Mouse (Mus musculus) neural tube, embryonic 15.5 days (tissue): ENCODE measurements around the gene Sox14. TPM values are rescaled to one million over a fixed set of nuclear protein-coding genes. Genes with fewer than 3 reads are reported as not detected.

Experiments
- ATAC-seq: fragments of 200-750 bp; cut with Nextera tagmentation; 2 replicates; pipeline ENCODE4 v1.8.0; 2017; ENCODE audit warnings: mild to moderate bottlenecking, moderate TSS enrichment, moderate library complexity; ENCODE audit not compliant: low FRiP score
- H3K27ac ChIP-seq: fragments of 300-500 bp; sonication (generic); replicated peaks from 2 replicates; pipeline ENCODE4 v1.5.1; 2015; ENCODE audit warnings: mild to moderate bottlenecking, inconsistent platforms
- H3K27me3 ChIP-seq: fragments of 300-500 bp; sonication (generic); replicated peaks from 2 replicates; pipeline ENCODE4 v1.6.1; 2015; ENCODE audit warnings: inconsistent platforms
- H3K36me3 ChIP-seq: fragments of 300-500 bp; sonication (generic); 2 replicates; pipeline ENCODE4 v1.6.1; 2015; ENCODE audit warnings: inconsistent platforms
- H3K4me1 ChIP-seq: fragments of 300-500 bp; sonication (generic); 2 replicates; pipeline ENCODE4 v1.6.1; 2015; ENCODE audit warnings: inconsistent platforms
- H3K4me2 ChIP-seq: fragments of 300-500 bp; sonication (generic); 2 replicates; pipeline ENCODE4 v1.6.1; 2015; ENCODE audit warnings: inconsistent platforms, mild to moderate bottlenecking, moderate library complexity
- H3K4me3 ChIP-seq: fragments of 300-500 bp; sonication (generic); replicated peaks from 2 replicates; pipeline ENCODE4 v1.5.1; 2015; ENCODE audit warnings: mild to moderate bottlenecking, inconsistent platforms
- H3K9ac ChIP-seq: fragments of 300-500 bp; sonication (generic); replicated peaks from 2 replicates; pipeline ENCODE4 v1.6.1; 2015; ENCODE audit warnings: mild to moderate bottlenecking, inconsistent platforms
- H3K9me3 ChIP-seq: fragments of 300-500 bp; sonication (generic); replicated peaks from 2 replicates; pipeline ENCODE4 v1.6.1; 2016; ENCODE audit warnings: inconsistent platforms
- WGBS: fragments of 180-500 bp; shearing (Covaris S2); methylation state at CpG from one replicate; pipeline ENCODE4 v1.1.7; 2015; ENCODE audit warnings: mixed read lengths; 5-methylcytosine and 5-hydroxymethylcytosine counted together
- polyA plus RNA-seq: library from polyadenylated mRNA; unstranded; fragments of >200 nt; fragmentation: Nextera tagmentation; extraction: Ambion mirVana; gene quantifications from 2 replicates; pipeline ENCODE4 v1.2.1, GENCODE M21; 2015

Gene Sox14
- polyA plus RNA-seq, 1 experiment from 2014 or later = 10.2 TPM

- H3K9ac ChIP-seq = no peak overlapping the region
- H3K4me1 ChIP-seq = peaks cover 33% of the 10 kb centered on the region
- no peak overlapping the region for H3K27ac ChIP-seq
- peaks cover 90% of the 10 kb centered on the region for H3K27me3 ChIP-seq
- H3K4me2 ChIP-seq = peak overlapping the region; percentile 5; the same call in 1 of the 2 replicates
- H3K4me3 ChIP-seq = no peak overlapping the region
- under 1% methylated on average over 37 of the region's 37 CpGs for WGBS
- ATAC-seq = no peak
- no peaks in the 10 kb centered on the region for H3K36me3 ChIP-seq
- H3K9me3 ChIP-seq = no peaks in the 10 kb centered on the region
Observed at GRCm38 (mm10) chr9:99870780-99871555, 5.0 kb downstream of the Sox14 start.

DNA sequence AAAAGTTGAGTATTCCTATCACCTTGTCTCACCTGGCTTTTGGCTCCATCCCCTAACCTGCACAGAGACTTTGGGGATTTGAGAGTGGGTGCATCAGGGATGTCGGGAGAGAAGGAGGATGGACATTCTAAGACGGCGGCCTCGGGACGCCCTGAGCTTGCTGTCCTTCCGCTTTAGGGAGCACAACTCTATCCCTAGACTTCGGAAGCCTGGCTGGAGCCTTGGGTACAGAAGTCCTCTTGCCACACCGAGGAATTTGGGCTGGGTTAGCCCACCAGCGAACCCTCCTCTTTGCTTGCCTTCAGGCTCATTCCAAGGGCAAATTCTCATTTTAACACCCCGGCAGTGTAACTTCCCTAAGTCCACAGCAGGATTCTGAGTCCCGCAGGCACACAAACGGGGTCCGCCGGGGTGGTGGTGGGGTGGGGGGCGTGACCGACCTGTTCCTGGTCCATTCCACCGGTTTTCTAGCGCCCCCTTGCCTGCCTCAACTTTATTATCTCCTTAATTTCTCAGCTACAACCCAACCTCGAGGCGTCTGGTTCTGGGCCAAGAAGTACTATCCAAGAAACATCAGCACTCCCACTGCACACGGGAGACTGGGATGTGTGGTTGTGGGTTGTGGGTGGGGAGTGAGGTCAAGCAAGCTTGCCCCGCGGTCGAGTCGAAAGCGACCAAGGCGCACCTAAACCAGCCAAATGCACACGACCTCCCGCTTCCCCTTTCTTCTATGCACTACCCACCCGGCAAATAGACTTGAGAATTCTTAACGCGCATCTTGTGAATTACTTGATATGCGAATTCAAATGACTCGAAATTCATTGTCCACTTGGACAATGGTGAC is 5.8 kb downstream of the Sox14 start:
- Histone ChIP-seq H3K4me3 (no peak overlapping the region), H3K9ac (no peak overlapping the region), H3K27ac (no peak overlapping the region), H3K27me3 (peaks cover 92% of the 10 kb centered on the region), H3K9me3 (no peaks in the 10 kb centered on the region), H3K36me3 (no peaks in the 10 kb centered on the region), H3K4me1 (peaks cover 25% of the 10 kb centered on the region), H3K4me2 (no peak overlapping the region)
- ATAC-seq = no peak
- WGBS = under 1% methylated on average over 34 of the region's 34 CpGs

GRCm38 (mm10) chr9:99869275-99869674 is 6.7 kb downstream of the Sox14 start:
- no peaks in the 10 kb centered on the region for H3K36me3 ChIP-seq
- H3K27ac ChIP-seq = no peak overlapping the region
- H3K27me3 ChIP-seq = peaks cover 93% of the 10 kb centered on the region
- under 1% methylated on average over 27 of the region's 29 CpGs for WGBS
- no peak overlapping the region for H3K9ac ChIP-seq
- H3K4me1 ChIP-seq = peaks cover 21% of the 10 kb centered on the region
- no peak overlapping the region for H3K4me3 ChIP-seq
- ATAC-seq = peak; percentile 55; the same call in 1 of the 2 replicates
- H3K4me2 ChIP-seq = peak overlapping the region; percentile 41
- H3K9me3 ChIP-seq = no peaks in the 10 kb centered on the region

DNA sequence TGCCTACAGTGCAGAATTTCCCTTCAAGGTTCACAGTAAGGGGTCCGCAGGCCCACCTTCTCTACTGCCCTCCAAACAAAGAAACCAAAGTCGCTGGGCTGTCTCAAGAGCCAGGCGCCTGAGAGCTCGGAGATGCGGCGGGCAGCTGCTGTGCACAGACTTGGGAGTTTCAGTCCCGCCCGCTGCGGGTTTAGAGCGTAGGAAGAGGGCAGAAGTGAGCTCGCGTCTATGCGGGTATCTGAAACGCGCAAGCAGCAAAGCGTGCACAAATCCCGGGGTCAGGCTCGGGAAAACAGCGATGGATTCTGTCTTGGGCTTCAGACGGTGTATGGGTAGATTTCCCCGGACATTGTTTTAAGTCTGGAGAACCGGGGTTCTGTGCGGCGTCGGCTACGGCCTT is 7.4 kb downstream of the Sox14 start:
- no peaks in the 10 kb centered on the region for H3K36me3 ChIP-seq
- peak overlapping the region; percentile 41 for H3K4me2 ChIP-seq
- peaks cover 94% of the 10 kb centered on the region for H3K27me3 ChIP-seq
- H3K4me3 ChIP-seq = peak overlapping the region; percentile 22
- peaks cover 21% of the 10 kb centered on the region for H3K4me1 ChIP-seq
- no peaks in the 10 kb centered on the region for H3K9me3 ChIP-seq
- H3K27ac ChIP-seq = no peak overlapping the region
- WGBS = under 1% methylated on average over 26 of the region's 26 CpGs
- ATAC-seq = no peak
- H3K9ac ChIP-seq = no peak overlapping the region

GRCm38 (mm10) chr9:99868054-99868453 is 7.9 kb downstream of the Sox14 start:
- no peak overlapping the region for H3K27ac ChIP-seq
- no peak overlapping the region for H3K9ac ChIP-seq
- H3K9me3 ChIP-seq = no peaks in the 10 kb centered on the region
- 2% methylated on average over 11 of the region's 11 CpGs for WGBS
- H3K4me2 ChIP-seq = peak overlapping the region; percentile 41; the same call in 1 of the 2 replicates
- peaks cover 21% of the 10 kb centered on the region for H3K4me1 ChIP-seq
- H3K27me3 ChIP-seq = peaks cover 94% of the 10 kb centered on the region
- H3K36me3 ChIP-seq = no peaks in the 10 kb centered on the region
- no peak for ATAC-seq
- no peak overlapping the region for H3K4me3 ChIP-seq

DNA sequence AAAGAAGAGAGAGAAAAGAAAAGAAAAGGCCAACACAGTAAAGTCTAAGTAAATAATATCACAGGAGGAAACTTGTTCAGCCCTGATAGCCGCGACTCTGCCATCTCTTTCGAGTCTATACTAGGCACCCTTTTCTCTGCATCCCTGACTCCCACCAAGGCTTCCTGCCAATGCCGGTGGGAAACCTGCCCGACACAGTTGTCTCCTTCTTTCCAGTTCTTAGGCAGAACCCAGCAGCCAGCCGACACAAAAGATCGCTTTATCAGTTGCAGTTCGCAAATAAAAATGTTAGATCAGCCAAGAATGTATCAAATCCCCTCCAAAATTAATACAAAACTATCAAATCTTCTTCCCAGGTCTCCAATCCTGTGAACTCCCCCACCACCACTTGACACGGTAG is 13.0 kb downstream of the Sox14 start:
- no peak overlapping the region for H3K27ac ChIP-seq
- H3K4me2 ChIP-seq = no peak overlapping the region
- ATAC-seq = no peak
- H3K9me3 ChIP-seq = no peaks in the 10 kb centered on the region
- no peak overlapping the region for H3K9ac ChIP-seq
- H3K27me3 ChIP-seq = peaks cover 66% of the 10 kb centered on the region
- no peak overlapping the region for H3K4me3 ChIP-seq
- 90% methylated on average over 9 of the region's 9 CpGs for WGBS
- H3K36me3 ChIP-seq = no peaks in the 10 kb centered on the region
- no peaks in the 10 kb centered on the region for H3K4me1 ChIP-seq

GRCm38 (mm10) chr9:99854486-99854885 is 21.5 kb downstream of the Sox14 start:
- Histone ChIP-seq H3K9ac (no peak overlapping the region), H3K27ac (no peak overlapping the region), H3K4me1 (no peaks in the 10 kb centered on the region), H3K27me3 (peaks cover 6% of the 10 kb centered on the region; the same call in 1 of the 2 replicates), H3K9me3 (no peaks in the 10 kb centered on the region), H3K4me2 (no peak overlapping the region), H3K36me3 (no peaks in the 10 kb centered on the region), H3K4me3 (no peak overlapping the region)
- ATAC-seq = no peak
- 94% methylated on average over 2 of the region's 2 CpGs for WGBS

DNA sequence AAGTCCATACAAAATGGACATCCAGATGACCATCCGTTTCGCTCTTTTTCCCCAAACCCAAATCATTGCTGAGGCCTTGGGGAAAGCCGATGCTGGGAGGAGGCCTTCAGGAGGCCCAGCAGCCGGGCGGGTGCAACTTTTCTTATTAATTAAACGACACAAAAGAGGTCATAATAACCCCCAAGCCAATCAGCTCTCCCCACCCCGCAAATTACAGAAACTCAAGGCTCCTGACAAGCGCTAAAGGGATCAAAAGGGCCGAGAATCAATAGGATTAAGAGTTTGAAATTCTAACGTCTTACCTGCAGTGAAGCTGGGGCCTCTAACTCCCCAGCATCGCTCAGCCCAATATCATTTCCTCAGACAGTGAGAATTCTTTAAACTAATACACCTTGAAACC is 22.6 kb downstream of the Sox14 start:
- Histone ChIP-seq H3K36me3 (no peaks in the 10 kb centered on the region), H3K4me3 (no peak overlapping the region), H3K4me2 (no peak overlapping the region), H3K9me3 (no peaks in the 10 kb centered on the region), H3K27ac (no peak overlapping the region), H3K4me1 (no peaks in the 10 kb centered on the region), H3K27me3 (peaks cover 3% of the 10 kb centered on the region; the same call in 1 of the 2 replicates), H3K9ac (no peak overlapping the region)
- WGBS = 56% methylated on average over 11 of the region's 11 CpGs
- no peak for ATAC-seq

GRCm38 (mm10) chr9:99850354-99850753 is 25.6 kb downstream of the Sox14 start:
- H3K27ac ChIP-seq = no peak overlapping the region
- no peak for ATAC-seq
- no peak overlapping the region for H3K4me3 ChIP-seq
- 55% methylated on average over 7 of the region's 7 CpGs for WGBS
- H3K4me1 ChIP-seq = no peaks in the 10 kb centered on the region
- no peaks in the 10 kb centered on the region for H3K36me3 ChIP-seq
- no peaks in the 10 kb centered on the region for H3K27me3 ChIP-seq
- H3K9ac ChIP-seq = no peak overlapping the region
- H3K4me2 ChIP-seq = no peak overlapping the region
- H3K9me3 ChIP-seq = no peaks in the 10 kb centered on the region

DNA sequence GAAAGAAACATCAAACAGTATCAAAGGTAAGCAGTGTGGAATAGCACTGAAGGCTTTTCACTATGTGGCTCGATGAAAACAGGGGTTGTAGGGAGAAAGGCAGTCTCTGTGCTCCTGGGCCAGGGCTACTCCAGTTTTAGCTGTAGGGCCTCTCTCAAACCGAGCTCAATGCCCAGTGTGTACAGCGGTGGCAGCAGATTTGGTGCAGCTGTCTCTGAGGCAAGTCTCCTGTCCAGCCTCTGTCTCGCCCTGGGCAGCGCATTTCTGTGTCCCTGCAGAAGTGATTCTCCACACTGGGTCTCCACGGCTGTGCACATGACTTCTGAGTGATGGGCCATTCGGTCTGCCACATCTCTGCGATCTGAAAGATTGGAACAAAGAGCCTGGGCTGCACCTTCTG is 27.6 kb downstream of the Sox14 start:
- no peak for ATAC-seq
- WGBS = 39% methylated on average over 8 of the region's 8 CpGs
- Histone ChIP-seq H3K4me3 (no peak overlapping the region), H3K9ac (no peak overlapping the region), H3K27ac (no peak overlapping the region), H3K36me3 (no peaks in the 10 kb centered on the region), H3K9me3 (no peaks in the 10 kb centered on the region), H3K4me1 (no peaks in the 10 kb centered on the region), H3K27me3 (no peaks in the 10 kb centered on the region), H3K4me2 (no peak overlapping the region)

DNA sequence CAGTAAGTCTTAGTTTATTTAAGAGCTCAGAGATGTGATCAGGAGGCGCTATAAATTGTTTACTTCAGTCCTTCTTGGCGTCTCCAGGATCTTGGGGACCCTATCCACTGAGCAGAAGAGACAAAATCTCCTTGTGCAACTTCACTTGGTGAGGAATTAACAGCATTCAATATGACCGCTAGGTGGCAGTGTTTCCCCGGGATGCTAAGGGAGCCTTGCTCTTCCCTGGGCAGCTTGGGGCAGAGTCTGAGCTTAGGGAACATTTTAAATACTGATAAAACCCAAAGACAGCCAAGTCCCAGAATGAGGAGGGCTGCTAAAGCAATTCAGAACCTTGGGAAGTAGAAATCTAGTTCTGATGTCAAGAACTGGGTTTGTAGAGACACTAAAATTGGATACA is 29.1 kb downstream of the Sox14 start:
- 2% methylated on average over 4 of the region's 4 CpGs for WGBS
- Histone ChIP-seq H3K27ac (no peak overlapping the region), H3K9ac (no peak overlapping the region), H3K27me3 (no peaks in the 10 kb centered on the region), H3K4me1 (no peaks in the 10 kb centered on the region), H3K4me2 (no peak overlapping the region), H3K4me3 (no peak overlapping the region), H3K9me3 (no peaks in the 10 kb centered on the region), H3K36me3 (no peaks in the 10 kb centered on the region)
- no peak; the same call in 1 of the 2 replicates for ATAC-seq

GRCm38 (mm10) chr9:99839367-99839766 is 36.6 kb downstream of the Sox14 start:
- Histone ChIP-seq H3K9me3 (no peaks in the 10 kb centered on the region), H3K27me3 (0 out of 2 replicates have a peak, but pooled peaks cover 3% of the 10 kb centered on the region), H3K27ac (no peak overlapping the region), H3K36me3 (no peaks in the 10 kb centered on the region), H3K4me3 (no peak overlapping the region), H3K4me2 (no peak overlapping the region), H3K9ac (no peak overlapping the region), H3K4me1 (peaks cover 10% of the 10 kb centered on the region)
- WGBS = 93% methylated on average over 3 of the region's 3 CpGs
- no peak for ATAC-seq
